Mouse (Mus musculus) monocyte, adult 5-6 weeks (primary cell): ENCODE data around the gene Mblac2. TPM values are rescaled to one million over a fixed set of nuclear protein-coding genes. Genes with fewer than 3 reads are reported as not detected.
A peak's percentile ranks its signal among the peaks of the same experiment; 100 is the strongest.

Experiments used
- ATAC-seq: fragments of 153-309, 156-312 bp; replicated peaks from 2 replicates; pipeline ENCODE4 v1.8.0; 2017; ENCODE audit warnings: mild to moderate bottlenecking; ENCODE audit not compliant: low TSS enrichment, insufficient number of reproducible peaks, severe bottlenecking, poor library complexity, low FRiP score
- total RNA-seq: library from RNA; stranded (forward); fragments of 200-1000, 200-491, 200-594 nt; gene quantifications from 3 replicates; pipeline ENCODE4 v1.2.3, GENCODE M21; 2017

Gene Mblac2
- total RNA-seq, 1 experiment from 2014 or later, result 2.7 TPM

DNA sequence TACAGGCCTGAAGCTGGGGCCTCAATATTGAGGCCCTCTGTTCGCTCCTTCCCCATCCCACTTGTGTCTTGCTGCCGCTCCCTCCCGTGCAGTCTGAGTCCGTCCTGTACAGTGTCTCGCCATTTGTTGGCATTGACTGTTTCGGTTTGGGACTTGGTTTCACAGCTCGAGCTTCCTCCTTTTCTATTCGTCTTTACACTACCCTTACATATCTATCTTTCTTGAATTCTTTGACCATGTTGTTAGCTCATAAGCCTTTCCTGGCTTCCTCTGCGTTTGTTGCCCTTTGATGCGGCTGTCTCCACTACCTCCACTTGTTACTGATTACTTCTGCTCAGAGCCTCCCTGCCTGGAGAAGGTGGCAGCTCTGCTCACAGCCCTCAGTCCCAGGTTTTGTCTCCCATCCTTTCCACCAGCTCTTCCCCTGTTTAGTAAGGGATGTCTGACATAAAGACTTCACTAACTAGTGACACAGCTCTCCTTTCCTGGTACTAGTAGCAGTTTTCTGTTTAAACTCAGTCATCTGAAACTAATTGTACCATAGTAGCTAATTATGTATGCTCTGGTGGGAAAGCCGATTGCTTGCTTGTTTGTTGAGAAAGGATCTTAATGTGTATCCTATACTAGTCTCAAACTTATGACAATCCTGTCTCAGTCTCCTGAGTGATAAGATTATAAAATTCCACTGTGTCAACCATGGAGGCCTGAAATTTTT is 74.8 kb downstream of the Mblac2 start:
- ATAC-seq, result no peak

DNA sequence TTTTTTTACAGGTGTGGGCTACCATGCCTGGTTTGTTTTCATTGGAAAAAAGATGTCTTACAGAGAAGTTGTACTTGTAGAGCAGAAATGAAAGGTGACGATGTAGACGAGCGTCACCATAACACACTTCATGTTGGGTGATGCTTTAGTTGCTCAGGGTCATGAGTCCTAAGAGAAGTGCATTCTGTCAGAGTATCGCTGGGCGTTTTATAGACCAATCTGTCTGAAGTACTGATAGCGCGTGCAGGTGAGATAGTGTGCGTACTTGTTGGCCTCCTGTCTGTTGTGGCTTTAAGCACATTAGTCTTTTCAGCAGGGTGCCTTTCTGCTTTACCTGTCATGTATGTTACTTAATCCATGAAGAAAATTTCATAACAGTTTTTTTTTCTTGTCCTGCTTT is 79.0 kb downstream of the Mblac2 start:
- no peak for ATAC-seq

DNA sequence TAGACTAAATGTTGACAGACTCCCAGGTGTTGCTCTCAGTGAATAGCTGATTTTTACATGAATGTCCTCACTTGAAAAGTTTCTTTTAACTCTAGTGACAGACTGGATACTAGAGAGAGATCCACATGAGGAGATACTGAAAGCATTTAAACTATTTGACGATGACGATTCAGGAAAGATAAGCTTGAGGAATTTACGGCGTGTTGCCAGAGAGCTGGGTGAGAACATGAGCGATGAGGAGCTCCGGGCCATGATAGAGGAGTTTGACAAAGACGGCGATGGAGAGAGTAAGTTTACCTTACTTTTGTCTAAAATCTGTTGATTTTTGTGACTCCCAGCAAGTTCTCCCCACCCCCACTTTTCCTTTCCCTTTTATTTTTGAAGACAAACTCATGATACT is 80.7 kb downstream of the Mblac2 start:
- no peak for ATAC-seq

DNA sequence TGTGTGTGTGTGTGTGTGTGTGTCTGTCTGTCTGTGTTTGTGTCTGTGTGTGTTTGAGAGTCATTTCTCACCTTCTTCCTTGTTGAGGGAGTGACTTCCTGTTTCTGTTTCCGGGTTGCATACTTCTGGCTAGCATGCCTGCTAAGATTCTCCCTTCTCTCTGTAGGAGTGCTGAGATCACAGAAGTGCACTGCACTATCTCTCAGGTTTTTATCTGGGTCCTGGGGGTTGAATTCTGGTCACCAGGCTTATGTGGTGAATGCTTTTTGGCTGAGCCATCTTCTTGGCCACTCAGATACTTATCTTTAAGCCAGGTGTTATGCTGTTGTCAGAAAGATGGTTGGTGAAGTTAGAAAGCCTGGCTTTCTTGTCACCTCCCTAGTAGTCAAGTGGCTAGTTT is 82.7 kb downstream of the Mblac2 start:
- ATAC-seq, result peak; percentile 83

DNA sequence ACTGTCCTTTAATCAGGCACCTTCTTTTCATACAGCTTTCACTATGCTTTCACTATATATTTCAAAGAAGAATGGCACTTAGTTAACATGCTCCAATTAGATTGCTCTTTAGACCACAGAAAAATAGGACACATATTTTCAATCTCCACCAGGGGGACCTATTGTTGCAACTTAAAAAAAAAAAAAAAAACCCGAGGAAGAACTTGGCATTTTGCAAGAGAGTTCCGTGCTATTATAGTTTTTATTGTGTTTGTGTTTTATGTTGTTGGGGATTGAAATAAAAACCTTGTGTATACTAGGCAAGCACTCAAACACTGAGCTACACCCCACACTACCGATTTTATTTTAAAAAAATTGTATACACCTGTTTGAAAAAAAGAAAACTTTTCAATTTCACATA is 90.0 kb downstream of the Mblac2 start:
- ATAC-seq, result no peak

Other genes starting within 250 kb of the Mblac2 start
- gene Adgrv1, start 78.2 kb upstream of the Mblac2 start, total RNA-seq, result 0.38 to 0.97 TPM in 2 of 3 replicates, not detected in the other
- 52.9 to 67.6 TPM (median 55.5 TPM) in 3 replicates for gene Lysmd3, start 53.7 kb upstream of the Mblac2 start, total RNA-seq
- gene Polr3g, start 328 bp upstream of the Mblac2 start, total RNA-seq, result 3.7 to 20.3 TPM (median 12.0 TPM) in 3 replicates
- gene Cetn3, start 71.7 kb downstream of the Mblac2 start, total RNA-seq, result 216 to 262 TPM (median 246 TPM) in 3 replicates